Mouse (Mus musculus) midbrain, embryonic 16.5 days (tissue): ENCODE data around the gene Bco1. TPM values are rescaled to one million over a fixed set of nuclear protein-coding genes. Genes with fewer than 3 reads are reported as not detected.
A peak's percentile ranks its signal among the peaks of the same experiment; 100 is the strongest.

Experiments
- ATAC-seq: fragments of 200-750 bp; cut with Nextera tagmentation; 2 replicates; pipeline ENCODE4 v1.8.0; 2017; ENCODE audit warnings: moderate TSS enrichment
- H3K27ac ChIP-seq: fragments of 300-500 bp; sonication (generic); 2 replicates; pipeline ENCODE4 v1.5.1; 2014; ENCODE audit warnings: mild to moderate bottlenecking, low read length, mixed read lengths
- H3K27me3 ChIP-seq: fragments of 300-500 bp; sonication (generic); 2 replicates; pipeline ENCODE4 v1.6.1; 2014; ENCODE audit warnings: low read depth, low read length, mixed read lengths; ENCODE audit not compliant: control insufficient read depth, insufficient read depth
- H3K36me3 ChIP-seq: fragments of 300-500 bp; sonication (generic); 2 replicates; pipeline ENCODE4 v1.6.1; 2014; ENCODE audit warnings: mild to moderate bottlenecking, low read length, moderate library complexity, mixed read lengths; ENCODE audit not compliant: control insufficient read depth, insufficient read depth
- H3K4me1 ChIP-seq: fragments of 300-500 bp; sonication (generic); 2 replicates; pipeline ENCODE4 v1.6.1; 2014; ENCODE audit warnings: mild to moderate bottlenecking, low read length, mixed read lengths; ENCODE audit not compliant: control insufficient read depth, insufficient read depth
- H3K4me2 ChIP-seq: fragments of 300-500 bp; sonication (generic); 2 replicates; pipeline ENCODE4 v1.6.1; 2014; ENCODE audit warnings: mild to moderate bottlenecking, low read length, mixed read lengths
- H3K4me3 ChIP-seq: fragments of 300-500 bp; sonication (generic); 2 replicates; pipeline ENCODE4 v1.5.1; 2014; ENCODE audit warnings: low read depth, mild to moderate bottlenecking, low read length, moderate library complexity, mixed read lengths
- H3K9ac ChIP-seq: fragments of 300-500 bp; sonication (generic); 2 replicates; pipeline ENCODE4 v1.6.1; 2014; ENCODE audit warnings: low read depth, low read length, mixed read lengths
- H3K9me3 ChIP-seq: fragments of 300-500 bp; sonication (generic); replicated peaks from 2 replicates; pipeline ENCODE4 v1.6.1; 2014; ENCODE audit warnings: mild to moderate bottlenecking, low read length, mixed read lengths; ENCODE audit not compliant: control insufficient read depth, poor library complexity, severe bottlenecking
- WGBS: fragments of 180-500 bp; shearing (Covaris S2); extraction: QIAGEN DNeasy Blood & Tissue Kit; methylation state at CpG from one replicate; pipeline ENCODE4 v1.1.7; 2014; 5-methylcytosine and 5-hydroxymethylcytosine counted together
- polyA plus RNA-seq: library from polyadenylated mRNA; unstranded; fragments of >200 nt; fragmentation: Nextera tagmentation; extraction: Ambion mirVana; gene quantifications from 2 replicates; pipeline ENCODE4 v1.2.1, GENCODE M21; 2015

Bco1 gene
- polyA plus RNA-seq, 1 experiment from 2014 or later, result 0.35 TPM

GRCm38 (mm10) chr8:117082947-117083559 is 12.6 kb upstream of the Bco1 start:
- H3K4me2 ChIP-seq, result no peak overlapping the region
- no peaks in the 10 kb centered on the region for H3K27me3 ChIP-seq
- no peaks in the 10 kb centered on the region for H3K9me3 ChIP-seq
- no peak for ATAC-seq
- H3K4me3 ChIP-seq, result no peak overlapping the region
- H3K27ac ChIP-seq, result no peak overlapping the region
- H3K9ac ChIP-seq, result no peak overlapping the region
- 78% methylated on average over 9 of the region's 9 CpGs for whole genome bisulfite sequencing
- H3K4me1 ChIP-seq, result no peaks in the 10 kb centered on the region
- H3K36me3 ChIP-seq, result no peaks in the 10 kb centered on the region

DNA sequence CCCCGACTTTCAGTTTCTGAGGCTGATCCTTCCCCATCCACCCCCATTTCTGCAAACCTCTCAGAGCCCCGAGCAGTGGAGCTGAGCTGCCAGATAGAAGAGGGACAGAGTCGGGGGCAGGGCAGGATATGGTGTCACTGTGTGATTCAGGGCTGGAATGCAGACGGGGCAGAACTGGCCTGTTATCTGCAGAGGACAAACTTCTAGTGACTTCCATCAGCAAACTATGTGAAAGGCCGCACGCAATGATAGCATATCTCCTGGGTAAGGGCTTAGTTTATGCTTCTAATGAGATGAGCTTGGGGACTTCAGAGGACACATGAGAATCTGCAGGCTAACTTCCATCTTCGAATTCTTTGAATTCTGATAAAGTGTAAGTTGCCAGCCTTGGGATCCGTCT is 10.1 kb upstream of the Bco1 start:
- no peak overlapping the region for H3K9ac ChIP-seq
- no peaks in the 10 kb centered on the region for H3K36me3 ChIP-seq
- ATAC-seq, result no peak
- no peak overlapping the region for H3K4me3 ChIP-seq
- no peak overlapping the region for H3K27ac ChIP-seq
- no peaks in the 10 kb centered on the region for H3K9me3 ChIP-seq
- H3K4me1 ChIP-seq, result no peaks in the 10 kb centered on the region
- H3K27me3 ChIP-seq, result no peaks in the 10 kb centered on the region
- 75% methylated on average over 8 of the region's 8 CpGs for WGBS
- no peak overlapping the region for H3K4me2 ChIP-seq

- H3K9ac ChIP-seq, result no peak overlapping the region
- H3K4me1 ChIP-seq, result no peaks in the 10 kb centered on the region
- no peaks in the 10 kb centered on the region for H3K36me3 ChIP-seq
- H3K27ac ChIP-seq, result no peak overlapping the region
- no peaks in the 10 kb centered on the region for H3K9me3 ChIP-seq
- no peak for ATAC-seq
- no peak overlapping the region for H3K4me2 ChIP-seq
- H3K27me3 ChIP-seq, result no peaks in the 10 kb centered on the region
- no peak overlapping the region for H3K4me3 ChIP-seq
These were observed 8.6 kb upstream of the Bco1 start for GRCm38 (mm10) chr8:117087036-117087435.

- Histone ChIP-seq H3K4me2 (no peak overlapping the region), H3K9ac (no peak overlapping the region), H3K27me3 (no peaks in the 10 kb centered on the region), H3K4me3 (no peak overlapping the region), H3K9me3 (no peaks in the 10 kb centered on the region), H3K27ac (no peak overlapping the region), H3K4me1 (no peaks in the 10 kb centered on the region), H3K36me3 (no peaks in the 10 kb centered on the region)
- ATAC-seq, result no peak
- WGBS, result 96% methylated on average over 4 of the region's 4 CpGs
These were observed 5.9 kb upstream of the Bco1 start for GRCm38 (mm10) chr8:117089802-117090201.

GRCm38 (mm10) chr8:117094053-117094452 is 1.6 kb upstream of the Bco1 start:
- H3K9me3 ChIP-seq, result no peaks in the 10 kb centered on the region
- no peak for ATAC-seq
- 69% methylated on average over 5 of the region's 5 CpGs for WGBS
- peaks cover 13% of the 10 kb centered on the region; the same call in 1 of the 2 replicates for H3K4me1 ChIP-seq
- H3K4me2 ChIP-seq, result no peak overlapping the region
- H3K27ac ChIP-seq, result no peak overlapping the region
- H3K27me3 ChIP-seq, result no peaks in the 10 kb centered on the region
- H3K4me3 ChIP-seq, result no peak overlapping the region
- H3K9ac ChIP-seq, result no peak overlapping the region
- H3K36me3 ChIP-seq, result no peaks in the 10 kb centered on the region

GRCm38 (mm10) chr8:117097051-117097563 is 1.5 kb downstream of the Bco1 start:
- ATAC-seq, result peak; percentile 64
- no peak overlapping the region for H3K9ac ChIP-seq
- no peak overlapping the region for H3K4me3 ChIP-seq

GRCm38 (mm10) chr8:117097564-117098191 is 2.0 kb downstream of the Bco1 start:
- H3K9me3 ChIP-seq, result no peaks in the 10 kb centered on the region
- H3K27me3 ChIP-seq, result no peaks in the 10 kb centered on the region
- 42% methylated on average over 11 of the region's 11 CpGs for WGBS
- H3K36me3 ChIP-seq, result no peaks in the 10 kb centered on the region
- H3K27ac ChIP-seq, result peak overlapping the region; percentile 70
- H3K4me3 ChIP-seq, result no peak overlapping the region
- no peak overlapping the region for H3K9ac ChIP-seq
- peak; percentile 88 for ATAC-seq
- peak overlapping the region; percentile 21 for H3K4me2 ChIP-seq
- H3K4me1 ChIP-seq, result peaks cover 13% of the 10 kb centered on the region; the same call in 1 of the 2 replicates

More at GRCm38 (mm10) chr8:117097051-117097563, 1.5 kb downstream of the Bco1 start:
- peak overlapping the region; percentile 70 for H3K27ac ChIP-seq
- H3K27me3 ChIP-seq, result no peaks in the 10 kb centered on the region
- no peaks in the 10 kb centered on the region for H3K36me3 ChIP-seq
- peak overlapping the region; percentile 21 for H3K4me2 ChIP-seq
- H3K4me1 ChIP-seq, result peaks cover 13% of the 10 kb centered on the region; the same call in 1 of the 2 replicates
- H3K9me3 ChIP-seq, result no peaks in the 10 kb centered on the region
- 66% methylated on average over 10 of the region's 10 CpGs for WGBS

- H3K27me3 ChIP-seq, result no peaks in the 10 kb centered on the region
- H3K4me1 ChIP-seq, result no peaks in the 10 kb centered on the region
- H3K4me3 ChIP-seq, result no peak overlapping the region
- no peaks in the 10 kb centered on the region for H3K36me3 ChIP-seq
- H3K9me3 ChIP-seq, result no peaks in the 10 kb centered on the region
- H3K9ac ChIP-seq, result no peak overlapping the region
- H3K27ac ChIP-seq, result no peak overlapping the region
- 21% methylated on average over 8 of the region's 9 CpGs for WGBS
- no peak for ATAC-seq
- H3K4me2 ChIP-seq, result no peak overlapping the region
These were observed 11.9 kb downstream of the Bco1 start for GRCm38 (mm10) chr8:117107533-117107932.

DNA sequence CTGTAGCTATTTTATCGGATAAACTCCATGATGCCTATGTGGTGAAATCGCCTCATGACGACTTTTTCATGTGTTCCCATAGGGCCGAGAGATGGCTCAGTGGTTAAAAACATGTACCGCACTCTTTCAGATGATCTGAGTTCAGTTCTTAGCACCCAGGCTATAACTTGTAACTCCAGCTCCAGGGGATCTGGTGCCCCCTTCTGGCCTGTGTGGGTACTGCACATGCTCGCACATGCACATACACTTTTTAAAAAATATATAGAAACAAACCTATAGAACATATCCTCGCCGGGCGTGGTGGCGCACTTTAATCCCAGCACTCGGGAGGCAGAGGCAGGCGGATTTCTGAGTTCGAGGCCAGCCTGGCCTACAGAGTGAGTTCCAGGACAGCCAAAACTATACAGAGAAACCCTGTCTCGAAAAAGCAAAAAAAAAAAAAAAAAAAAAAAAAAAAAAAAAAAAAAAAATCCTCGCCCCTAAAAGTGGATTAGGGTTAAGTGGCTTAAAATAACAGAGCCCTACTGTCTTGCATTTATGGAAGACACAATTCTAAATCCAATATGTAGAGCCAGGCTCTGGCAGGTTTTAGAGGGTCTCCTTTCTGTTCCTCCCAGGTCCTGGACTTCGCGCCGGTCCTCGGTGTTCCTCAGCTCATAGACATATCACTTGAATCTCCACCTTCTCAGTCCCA is 13.5 kb downstream of the Bco1 start:
- no peaks in the 10 kb centered on the region for H3K36me3 ChIP-seq
- no peaks in the 10 kb centered on the region for H3K4me1 ChIP-seq
- H3K4me2 ChIP-seq, result no peak overlapping the region
- WGBS, result 92% methylated on average over 19 of the region's 19 CpGs
- H3K27me3 ChIP-seq, result no peaks in the 10 kb centered on the region
- no peak overlapping the region for H3K9ac ChIP-seq
- H3K9me3 ChIP-seq, result no peaks in the 10 kb centered on the region
- H3K4me3 ChIP-seq, result no peak overlapping the region
- H3K27ac ChIP-seq, result no peak overlapping the region
- no peak for ATAC-seq
